Mouse (Mus musculus): Measurements from ENCODE around the gene E330017A01Rik. TPM values are rescaled to one million over a fixed set of nuclear protein-coding genes. Genes with fewer than 3 reads are reported as not detected.
A peak's percentile ranks its signal among the peaks of the same experiment; 100 is the strongest.

Gene E330017A01Rik
- not detected for total RNA-seq (2021)

GRCm38 (mm10) chr16:58638689-58639175 lies at the start of gene E330017A01Rik:
TSS of gene E330017A01Rik (minus strand) at chr16:58638739.
- intact Hi-C loops (cut with DNase I): no loop called here
- DNase-seq (ENCODE audit: low spot score in 2 of 2): no peak

GRCm38 (mm10) chr16:58685548-58686537 lies 47.3 kb upstream of the E330017A01Rik start:
- intact Hi-C loops (cut with DNase I): no loop called here

GRCm38 (mm10) chr16:58684537-58684936 lies 46.0 kb upstream of the E330017A01Rik start:
- intact Hi-C loops (cut with DNase I): no loop called here
- no peak for DNase-seq (ENCODE audit: low spot score in 2 of 2)

More at GRCm38 (mm10) chr16:58685548-58686537, 47.3 kb upstream of the E330017A01Rik start:
- DNase-seq (ENCODE audit: low spot score in 2 of 2): no peak

GRCm38 (mm10) chr16:58683911-58684310 lies 45.4 kb upstream of the E330017A01Rik start:
- intact Hi-C loops (cut with DNase I): no loop called here
- DNase-seq (ENCODE audit: low spot score in 2 of 2): no peak

- intact Hi-C loops (cut with DNase I): no loop called here
- DNase-seq (ENCODE audit: low spot score in 2 of 2): no peak
These were observed 44.3 kb upstream of the E330017A01Rik start for GRCm38 (mm10) chr16:58682870-58683269.

- DNase-seq (ENCODE audit: low spot score in 2 of 2): no peak
- intact Hi-C loops (cut with DNase I): no loop called here
These were observed 43.5 kb upstream of the E330017A01Rik start for GRCm38 (mm10) chr16:58682046-58682445.

GRCm38 (mm10) chr16:58678660-58679059 lies 40.1 kb upstream of the E330017A01Rik start:
- DNase-seq (ENCODE audit: low spot score in 2 of 2): no peak
- intact Hi-C loops (cut with DNase I): loop anchor here (5.0 to 10.0 kb wide), 2 partner anchors 59 to 726 kb away; partner anchors contain the start of gene Gabrr3

- DNase-seq (ENCODE audit: low spot score in 2 of 2): no peak
- intact Hi-C loops (cut with DNase I): loop anchor here (5.0 to 10.0 kb wide), 2 partner anchors 60 to 727 kb away; partner anchors contain the start of gene Gabrr3
These were observed 39.0 kb upstream of the E330017A01Rik start for GRCm38 (mm10) chr16:58677491-58677890.

GRCm38 (mm10) chr16:58676633-58677032 lies 38.1 kb upstream of the E330017A01Rik start:
- no peak for DNase-seq (ENCODE audit: low spot score in 2 of 2)
- intact Hi-C loops (cut with DNase I): loop anchor here (5.0 to 10.0 kb wide), 2 partner anchors 61 to 728 kb away; partner anchors contain the start of gene Gabrr3

- DNase-seq (ENCODE audit: low spot score in 2 of 2): no peak
- intact Hi-C loops (cut with DNase I): loop anchor here (5.0 to 10.0 kb wide), 2 partner anchors 61 to 729 kb away; partner anchors contain the start of gene Gabrr3
These were observed 37.6 kb upstream of the E330017A01Rik start for GRCm38 (mm10) chr16:58676156-58676555.

GRCm38 (mm10) chr16:58675256-58675655 lies 36.7 kb upstream of the E330017A01Rik start:
- intact Hi-C loops (cut with DNase I): loop anchor here (5.0 to 10.0 kb wide), 2 partner anchors 62 to 730 kb away; partner anchors contain the start of gene Gabrr3

GRCm38 (mm10) chr16:58673811-58674410 lies 35.4 kb upstream of the E330017A01Rik start:
- DNase-seq (ENCODE audit: low spot score in 2 of 2): no peak
- intact Hi-C loops (cut with DNase I): loop anchor here (5.0 to 10.0 kb wide), 4 partner anchors 53 to 731 kb away; partner anchors contain the start of genes Cldnd1 and Gabrr3

More at GRCm38 (mm10) chr16:58675256-58675655, 36.7 kb upstream of the E330017A01Rik start:
- DNase-seq (ENCODE audit: low spot score in 2 of 2): peak in 1 of 2 experiments; percentile 25

- DNase-seq (ENCODE audit: low spot score in 2 of 2): no peak
- intact Hi-C loops (cut with DNase I): loop anchor here (5.0 to 10.0 kb wide), 4 partner anchors 55 to 732 kb away; partner anchors contain the start of genes Cldnd1 and Gabrr3
These were observed 33.9 kb upstream of the E330017A01Rik start for GRCm38 (mm10) chr16:58672396-58672795.

- DNase-seq (ENCODE audit: low spot score in 2 of 2): no peak
- intact Hi-C loops (cut with DNase I): loop anchor here (5.0 to 10.0 kb wide), 4 partner anchors 56 to 733 kb away; partner anchors contain the start of genes Cldnd1 and Gabrr3
These were observed 32.9 kb upstream of the E330017A01Rik start for GRCm38 (mm10) chr16:58671212-58671985.

GRCm38 (mm10) chr16:58670643-58671042 lies 32.1 kb upstream of the E330017A01Rik start:
- intact Hi-C loops (cut with DNase I): loop anchor here (5.0 to 10.0 kb wide), 4 partner anchors 57 to 734 kb away; partner anchors contain the start of genes Cldnd1 and Gabrr3
- DNase-seq (ENCODE audit: low spot score in 2 of 2): no peak

GRCm38 (mm10) chr16:58669917-58670630 lies 31.5 kb upstream of the E330017A01Rik start, which contains the start of gene Cpox:
TSS of gene Cpox (plus strand) at chr16:58670292.
- intact Hi-C loops (cut with DNase I): loop anchor here (5.0 to 10.0 kb wide), 4 partner anchors 57 to 735 kb away; partner anchors contain the start of genes Cldnd1 and Gabrr3
- peak; percentile 88 to 91 for DNase-seq (ENCODE audit: low spot score in 2 of 2)

- intact Hi-C loops (cut with DNase I): no loop called here
- DNase-seq (ENCODE audit: low spot score in 2 of 2): no peak
These were observed 30.7 kb upstream of the E330017A01Rik start for GRCm38 (mm10) chr16:58669264-58669663.

- intact Hi-C loops (cut with DNase I): no loop called here
- DNase-seq (ENCODE audit: low spot score in 2 of 2): no peak
These were observed 30.0 kb upstream of the E330017A01Rik start for GRCm38 (mm10) chr16:58668586-58668985.
